Mouse (Mus musculus): ENCODE measurements at regions not wholly inside any gene's neighbourhood (a gene's known extent, or its start where the extent isn't known, plus 50 kb on each side); places are given as distances from the start of the nearest gene placed in this dataset.
A peak's percentile ranks its signal among the peaks of the same experiment; 100 is the strongest.

- TF ChIP-seq CTCF (IDR thresholded peaks at IDR 0.05 in 2 of 3, conservative IDR thresholded peaks at IDR 0.05 in 1 of 3; ENCODE audit: control insufficient read depth in 1 of 3, insufficient read depth in 1 of 3, low read depth in 2 of 3, low read length in 3 of 3, poor library complexity in 1 of 3, severe bottlenecking in 1 of 3) = no peak
- peak in 1 of 2 experiments; percentile 68; a peak in 2 of 4 replicates for TF ChIP-seq POLR2A (IDR thresholded peaks at IDR 0.05; ENCODE audit: control insufficient read depth in 1 of 2, insufficient read depth in 1 of 2, low read depth in 1 of 2, low read length in 2 of 2, poor library complexity in 1 of 2)
- TF ChIP-seq MYC (IDR thresholded peaks at IDR 0.05; ENCODE audit: low read depth, low read length) = no peak
- no peak for TF ChIP-seq EP300 (IDR thresholded peaks at IDR 0.05; ENCODE audit: low read depth in 1 of 2, low read length in 2 of 2)
- no peak; the same call in 1 of the 2 replicates for TF ChIP-seq CHD1 (IDR thresholded peaks at IDR 0.05; ENCODE audit: low read depth, low read length)
- no peak for TF ChIP-seq E2F4 (IDR thresholded peaks at IDR 0.05; ENCODE audit: borderline replicate concordance, low read depth, low read length)
- TF ChIP-seq SMC3 (IDR thresholded peaks at IDR 0.05; ENCODE audit: low read depth, low read length) = no peak
- no peak for TF ChIP-seq KAT2A (conservative IDR thresholded peaks at IDR 0.05; ENCODE audit: low read depth, low read length)
- no peak for TF ChIP-seq MAFK (IDR thresholded peaks at IDR 0.05; ENCODE audit: borderline replicate concordance, low read depth, low read length)
- no peak for TF ChIP-seq MXI1 (IDR thresholded peaks at IDR 0.05; ENCODE audit: low read depth, low read length)
- TF ChIP-seq BHLHE40 (IDR thresholded peaks at IDR 0.05; ENCODE audit: borderline replicate concordance, low read depth, low read length) = no peak
- TF ChIP-seq HCFC1 (IDR thresholded peaks at IDR 0.05; ENCODE audit: low read depth, low read length) = no peak
- no peak for TF ChIP-seq RCOR1 (IDR thresholded peaks at IDR 0.05; ENCODE audit: low read depth, low read length)
- 0 out of 2 replicates have a peak, but pooled peaks have one; percentile 11 for TF ChIP-seq MAX (IDR thresholded peaks at IDR 0.05; ENCODE audit: low read length)
Observed at GRCm38 (mm10) chr14:25402409-25402808, 56.6 kb upstream of the Zmiz1 start.
